ENCODE assay signal across 13 mouse cellular contexts in genomic region chr17:56102158-56102557, GRCm38 (mm10). TPM values are rescaled to one million over a fixed set of nuclear protein-coding genes. Genes with fewer than 3 reads are reported as not detected.
"Had no signal": no experiment of that assay in that cellular context is flagged by ENCODE, and none has a peak within 500 bp of the region (broad histone marks: within the 10 kb centered on the region; RNA-seq: fewer than 3 reads in every experiment).

No protein-coding gene starts in this region.

- H3K9me3 ChIP-seq: liver, embryonic 15.5 days; neural tube, embryonic 12.5 days had no signal

- H3K27ac ChIP-seq: liver, embryonic 15.5 days; neural tube, embryonic 12.5 days; stomach, postnatal 0 days had no signal

- ATAC-seq: lung, postnatal 0 days had no signal

- H3K4me2 ChIP-seq: liver, embryonic 11.5 days; liver, embryonic 15.5 days; neural tube, embryonic 12.5 days had no signal

- H3K4me1 ChIP-seq: liver, embryonic 15.5 days; neural tube, embryonic 12.5 days had no signal

- H3K27me3 ChIP-seq: liver, embryonic 15.5 days; neural tube, embryonic 12.5 days had no signal

- H3K4me3 ChIP-seq: liver, embryonic 15.5 days; neural tube, embryonic 12.5 days had no signal

- H3K9ac ChIP-seq: liver, embryonic 15.5 days; neural tube, embryonic 12.5 days had no signal

- DNase-seq: kidney, postnatal 14 days; left cerebral cortex, postnatal 4 days; lung, adult 2 months; lung, postnatal 36 days; midbrain, embryonic 14.5 days; thymus, postnatal 4 days had no signal

RNA-seq across cellular contexts. Expression of gene Plin4, which starts 7.4 kb away (rescaled TPM):
- total RNA-seq: megakaryocyte progenitor cell, adult 5-6 weeks; monocyte, adult 5-6 weeks had no signal

RNA-seq across cellular contexts. Expression of gene Plin5, which starts 15.2 kb away (rescaled TPM):
- total RNA-seq: megakaryocyte progenitor cell, adult 5-6 weeks; monocyte, adult 5-6 weeks had no signal

RNA-seq across cellular contexts. Expression of gene Lrg1, which starts 19.6 kb away (rescaled TPM):
- total RNA-seq: left cerebral cortex, postnatal 4 days; monocyte, adult 5-6 weeks had no signal
- polyA plus RNA-seq: neural tube, embryonic 12.5 days had no signal
